Comparison of ENCODE assay signal across 9 mouse cellular contexts in the genomic region with DNA sequence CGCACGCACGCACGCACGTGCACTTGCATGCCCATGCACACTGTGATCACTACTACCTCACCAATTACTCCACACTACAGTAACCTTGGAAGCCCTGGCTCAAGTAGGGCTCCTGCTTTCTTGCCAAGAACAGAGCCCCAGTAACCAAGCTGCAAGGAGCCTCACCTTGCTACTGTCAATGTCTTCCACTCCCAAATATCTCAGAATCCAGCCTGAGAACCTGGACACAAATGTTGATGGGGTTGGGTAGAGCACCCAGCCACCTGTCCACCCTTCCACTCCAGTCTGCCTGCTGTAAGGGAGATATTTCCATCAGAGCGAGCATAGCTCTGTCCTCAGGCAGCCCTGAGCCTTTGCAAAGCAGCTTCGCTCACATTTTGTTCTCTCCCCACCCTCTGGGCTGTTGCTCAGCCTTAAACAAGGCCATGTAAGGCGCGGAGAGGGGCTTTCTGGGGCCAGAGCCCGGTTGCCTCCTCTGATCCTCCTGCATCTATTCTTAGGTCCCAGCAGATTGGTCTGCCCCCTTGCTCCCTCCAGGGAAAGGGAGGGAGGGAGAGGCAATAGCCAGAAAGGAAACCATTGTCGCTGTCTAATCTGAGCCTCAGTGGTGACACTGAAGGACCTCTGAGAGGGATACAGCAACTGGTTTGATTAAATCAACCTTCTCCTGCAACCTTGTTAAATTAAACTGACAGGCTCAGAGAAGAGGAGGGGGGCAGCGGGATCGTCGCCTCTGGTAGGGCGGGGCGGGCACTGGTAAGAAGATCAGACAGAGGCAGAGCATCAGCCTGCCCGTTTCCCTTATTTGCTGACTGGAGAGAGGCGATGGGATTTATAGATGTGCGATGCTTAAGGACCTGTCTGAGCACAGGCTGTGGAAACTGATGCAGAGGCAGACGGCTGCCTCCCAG. TPM values are rescaled to one million over a fixed set of nuclear protein-coding genes. Genes with fewer than 3 reads are reported as not detected.
A peak's percentile ranks its signal among the peaks of the same experiment; 100 is the strongest.
DNase-seq lines count a peak whose midpoint lies in the region; ATAC-seq and TF ChIP-seq lines count a peak whose summit lies in the region.
"Had no signal": no experiment of that assay in that cellular context is flagged by ENCODE, and none has a peak within 500 bp of the region (broad histone marks: within the 10 kb centered on the region; RNA-seq: fewer than 3 reads in every experiment).

No protein-coding gene starts in this region.

- DNase-seq in gastrocnemius, adult 2 months: peak; percentile 40
- no peak for DNase-seq in gastrocnemius, postnatal 4 days (ENCODE audit: low spot score in 2 of 2)
- DNase-seq in cerebellum, adult 11 months: peak; percentile 64
- DNase-seq in left cerebral cortex, postnatal 4 days: peak; percentile 43
- DNase-seq in thymus, postnatal 25 days: no peak
- no peak for DNase-seq in lung, postnatal 4 days

- peak overlapping the region; percentile 25 for H3K4me2 ChIP-seq in forebrain, embryonic 16.5 days (ENCODE audit: low read length)
- peak overlapping the region; percentile 14 for H3K4me2 ChIP-seq in stomach, embryonic 15.5 days

- no peaks in the 10 kb centered on the region for H3K36me3 ChIP-seq in forebrain, embryonic 16.5 days (ENCODE audit: control insufficient read depth, insufficient read depth)
- H3K36me3 ChIP-seq in stomach, embryonic 15.5 days: no peaks in the 10 kb centered on the region

- peak overlapping the region; percentile 54 for H3K4me3 ChIP-seq in gastrocnemius, adult 2 months
- no peak overlapping the region for H3K4me3 ChIP-seq in forebrain, embryonic 16.5 days (replicated peaks; ENCODE audit: low read length)
- no peak overlapping the region for H3K4me3 ChIP-seq in stomach, embryonic 15.5 days (replicated peaks)

- TF ChIP-seq CTCF in gastrocnemius, adult 2 months (IDR thresholded peaks at IDR 0.05): no peak

- H3K9ac ChIP-seq in forebrain, embryonic 16.5 days (replicated peaks; ENCODE audit: low read depth, low read length): peak overlapping the region; percentile 0
- no peak overlapping the region for H3K9ac ChIP-seq in stomach, embryonic 15.5 days

- 19% methylated on average over 20 of the region's 20 CpGs for WGBS in forebrain, embryonic 16.5 days
- 29% methylated on average over 20 of the region's 20 CpGs for WGBS in stomach, embryonic 15.5 days

- no peaks in the 10 kb centered on the region for H3K27me3 ChIP-seq in forebrain, embryonic 16.5 days (replicated peaks; ENCODE audit: control insufficient read depth, insufficient read depth, low read length)
- H3K27me3 ChIP-seq in stomach, embryonic 15.5 days (replicated peaks): no peaks in the 10 kb centered on the region

- peaks cover 17% of the 10 kb centered on the region for H3K4me1 ChIP-seq in forebrain, embryonic 16.5 days (replicated peaks; ENCODE audit: control insufficient read depth, insufficient read depth, low read length)
- 0 out of 2 replicates have a peak, but pooled peaks cover 6% of the 10 kb centered on the region for H3K4me1 ChIP-seq in stomach, embryonic 15.5 days

- H3K27ac ChIP-seq in gastrocnemius, adult 2 months: peak overlapping the region; percentile 82
- no peak overlapping the region for H3K27ac ChIP-seq in forebrain, embryonic 16.5 days (ENCODE audit: low read length)
- peak overlapping the region; percentile 68 for H3K27ac ChIP-seq in stomach, embryonic 15.5 days
- H3K27ac ChIP-seq: macrophage had no signal

- ATAC-seq in forebrain, embryonic 16.5 days: peak; percentile 61
- no peak for ATAC-seq in stomach, embryonic 15.5 days (ENCODE audit: insufficient read depth, low FRiP score, low read depth)

- intact Hi-C loops in gastrocnemius, adult 2 months (cut with DNase I): no loop called here
- intact Hi-C loops in left cerebral cortex, postnatal 4 days (cut with DNase I): no loop called here

- H3K9me3 ChIP-seq in forebrain, embryonic 16.5 days (ENCODE audit: control insufficient read depth, low read length): no peaks in the 10 kb centered on the region
- H3K9me3 ChIP-seq in stomach, embryonic 15.5 days: no peaks in the 10 kb centered on the region

RNA-seq across cellular contexts. Expression of a gene that starts 8.4 kb away (rescaled TPM):
- 10 to 100 TPM; 10.7 to 10.9 TPM for total RNA-seq in gastrocnemius, adult 2 months (2021)
- 10 to 100 TPM; 12.3 to 15.1 TPM for total RNA-seq in gastrocnemius, postnatal 4 days (2021)
- polyA plus RNA-seq in forebrain, embryonic 16.5 days (2015; fragmentation: Nextera tagmentation; extraction: Ambion mirVana): 31.6 and 35.3 TPM in 2 replicates
- 10 to 100 TPM; 15.3 to 16.3 TPM for total RNA-seq in left cerebral cortex, postnatal 4 days (2021)
- 35.1 and 38.4 TPM in 2 replicates for polyA plus RNA-seq in stomach, embryonic 15.5 days (2015; fragmentation: Nextera tagmentation; extraction: Ambion mirVana)

RNA-seq across cellular contexts. Expression of a gene that starts 8.7 kb away (rescaled TPM):
- 1 to 10 TPM; 2.9 to 4.5 TPM for total RNA-seq in gastrocnemius, adult 2 months (2021)
- total RNA-seq in gastrocnemius, postnatal 4 days (2021): 10 to 100 TPM; 28.5 to 29.0 TPM
- polyA plus RNA-seq in forebrain, embryonic 16.5 days (2015; fragmentation: Nextera tagmentation; extraction: Ambion mirVana): 3.2 and 3.9 TPM in 2 replicates
- total RNA-seq in left cerebral cortex, postnatal 4 days (2021): 10 to 100 TPM; 14.7 to 15.5 TPM
- polyA plus RNA-seq in stomach, embryonic 15.5 days (2015; fragmentation: Nextera tagmentation; extraction: Ambion mirVana): 2.9 and 3.0 TPM in 2 replicates

Comparison
In these comparisons a context has a peak if more than half of its experiments do, and no peak if none do; other contexts are left out.
1. DNase-seq: peak in gastrocnemius, adult 2 months (single experiment), cerebellum, adult 11 months (single experiment) and left cerebral cortex, postnatal 4 days (single experiment); none in gastrocnemius, postnatal 4 days (0 of 2), thymus, postnatal 25 days (single experiment) and lung, postnatal 4 days (0 of 2).